Mouse (Mus musculus) lung, embryonic 15.5 days (tissue): ENCODE measurements around the gene Cacna1d. TPM values are rescaled to one million over a fixed set of nuclear protein-coding genes. Genes with fewer than 3 reads are reported as not detected.

Source experiments
- ATAC-seq: fragments of 200-750 bp; cut with Nextera tagmentation; 2 replicates; pipeline ENCODE4 v1.8.0; 2017; ENCODE audit warnings: moderate number of reproducible peaks, borderline replicate concordance; ENCODE audit not compliant: low FRiP score, low TSS enrichment; ENCODE audit errors: extremely low read depth
- H3K27ac ChIP-seq: fragments of 300-500 bp; sonication (generic); 2 replicates; pipeline ENCODE4 v1.5.1; 2015; ENCODE audit warnings: moderate library complexity, mild to moderate bottlenecking, inconsistent platforms
- H3K27me3 ChIP-seq: fragments of 300-500 bp; sonication (generic); 2 replicates; pipeline ENCODE4 v1.6.1; 2015; ENCODE audit warnings: inconsistent platforms
- H3K36me3 ChIP-seq: fragments of 300-500 bp; sonication (generic); 2 replicates; pipeline ENCODE4 v1.6.1; 2015; ENCODE audit warnings: inconsistent platforms
- H3K4me1 ChIP-seq: fragments of 300-500 bp; sonication (generic); 2 replicates; pipeline ENCODE4 v1.6.1; 2015; ENCODE audit warnings: inconsistent platforms
- H3K4me2 ChIP-seq: fragments of 300-500 bp; sonication (generic); 2 replicates; pipeline ENCODE4 v1.6.1; 2015; ENCODE audit warnings: inconsistent platforms, mild to moderate bottlenecking, moderate library complexity
- H3K4me3 ChIP-seq: fragments of 300-500 bp; sonication (generic); 2 replicates; pipeline ENCODE4 v1.5.1; 2015; ENCODE audit warnings: mild to moderate bottlenecking, inconsistent platforms
- H3K9ac ChIP-seq: fragments of 300-500 bp; sonication (generic); 2 replicates; pipeline ENCODE4 v1.6.1; 2015; ENCODE audit warnings: inconsistent platforms
- H3K9me3 ChIP-seq: fragments of 300-500 bp; sonication (generic); 2 replicates; pipeline ENCODE4 v1.6.1; 2016; ENCODE audit warnings: inconsistent platforms
- WGBS: fragments of 180-500 bp; shearing (Covaris S2); methylation state at CpG from one replicate; pipeline ENCODE4 v1.1.7; 2015; 5-methylcytosine and 5-hydroxymethylcytosine counted together
- polyA plus RNA-seq: library from polyadenylated mRNA; unstranded; fragments of >200 nt; fragmentation: Nextera tagmentation; extraction: Ambion mirVana; gene quantifications from 2 replicates; pipeline ENCODE4 v1.2.1, GENCODE M21; 2015

Cacna1d gene
- polyA plus RNA-seq, 1 experiment from 2014 or later = 8.9 TPM

DNA sequence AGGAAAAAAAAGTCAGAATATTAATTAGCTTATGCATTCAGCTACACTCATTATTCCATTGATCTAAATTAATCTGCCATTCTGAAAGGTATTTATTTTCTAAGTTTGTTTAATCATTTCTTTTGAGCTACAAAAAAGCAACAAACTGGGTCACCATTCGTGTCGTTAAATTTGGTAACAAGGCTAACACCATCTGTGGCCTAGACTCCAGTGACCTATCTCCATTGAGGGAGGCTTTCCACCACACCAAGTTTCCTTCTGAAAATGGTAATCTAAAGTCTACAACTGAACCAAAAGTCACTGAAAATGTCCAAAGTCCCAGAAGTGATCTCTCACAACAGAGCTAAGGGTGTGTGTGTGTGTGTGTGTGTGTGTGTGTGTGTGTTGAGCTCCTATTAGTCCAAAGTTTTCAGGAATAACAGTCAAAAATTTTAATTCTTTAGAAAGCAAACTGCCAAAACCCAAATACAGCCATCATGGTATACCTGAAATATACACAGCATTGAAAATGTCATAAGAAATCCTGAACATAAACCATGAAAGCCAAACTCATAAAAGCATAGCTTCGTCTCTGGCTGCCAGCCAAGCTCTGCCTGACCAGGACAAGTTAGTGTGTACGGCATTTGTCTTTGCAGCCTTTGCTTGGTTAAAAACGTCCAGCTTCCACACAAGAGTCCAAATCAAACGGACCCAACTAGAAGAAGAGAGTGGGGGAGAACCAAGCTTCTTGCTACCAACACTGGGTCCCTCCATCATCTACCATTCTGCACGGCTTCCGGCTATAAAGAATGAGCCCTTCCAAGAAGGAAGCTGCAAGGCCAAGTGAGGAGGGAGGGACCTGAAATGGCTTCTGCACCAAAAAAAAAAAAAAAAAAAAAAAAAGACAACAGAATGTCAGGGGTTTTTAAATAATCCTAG is 146.0 kb downstream of the Cacna1d start:
- Histone ChIP-seq H3K4me3 (no peak overlapping the region), H3K27ac (no peak overlapping the region), H3K4me2 (no peak overlapping the region), H3K9me3 (no peaks in the 10 kb centered on the region), H3K9ac (no peak overlapping the region), H3K27me3 (no peaks in the 10 kb centered on the region), H3K4me1 (peaks cover 8% of the 10 kb centered on the region; the same call in 1 of the 2 replicates), H3K36me3 (no peaks in the 10 kb centered on the region)
- no peak for ATAC-seq
- 41% methylated on average over 8 of the region's 8 CpGs for WGBS

DNA sequence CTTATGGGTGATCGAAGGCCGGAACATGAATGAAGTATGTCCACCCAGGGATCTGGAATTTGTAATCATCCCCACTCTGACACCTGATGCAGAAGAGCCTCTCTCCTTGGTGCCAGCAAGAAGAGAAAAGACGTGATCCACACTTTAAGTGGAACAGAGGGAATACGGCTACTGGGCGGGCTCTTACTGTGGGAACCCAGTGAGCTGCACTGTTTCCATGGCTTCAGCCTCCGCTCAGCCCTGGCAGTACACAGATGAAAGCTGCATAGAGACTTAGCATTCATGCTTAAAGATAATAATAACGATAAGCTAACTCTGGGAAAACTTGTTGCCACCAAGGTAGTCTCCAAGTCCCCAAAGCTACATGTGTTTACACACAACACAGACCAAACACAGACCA is 147.5 kb downstream of the Cacna1d start:
- Histone ChIP-seq H3K4me2 (no peak overlapping the region), H3K4me3 (no peak overlapping the region), H3K9ac (no peak overlapping the region), H3K4me1 (peaks cover 8% of the 10 kb centered on the region; the same call in 1 of the 2 replicates), H3K27ac (no peak overlapping the region), H3K27me3 (no peaks in the 10 kb centered on the region), H3K36me3 (no peaks in the 10 kb centered on the region), H3K9me3 (no peaks in the 10 kb centered on the region)
- 87% methylated on average over 7 of the region's 7 CpGs for WGBS
- ATAC-seq = no peak

DNA sequence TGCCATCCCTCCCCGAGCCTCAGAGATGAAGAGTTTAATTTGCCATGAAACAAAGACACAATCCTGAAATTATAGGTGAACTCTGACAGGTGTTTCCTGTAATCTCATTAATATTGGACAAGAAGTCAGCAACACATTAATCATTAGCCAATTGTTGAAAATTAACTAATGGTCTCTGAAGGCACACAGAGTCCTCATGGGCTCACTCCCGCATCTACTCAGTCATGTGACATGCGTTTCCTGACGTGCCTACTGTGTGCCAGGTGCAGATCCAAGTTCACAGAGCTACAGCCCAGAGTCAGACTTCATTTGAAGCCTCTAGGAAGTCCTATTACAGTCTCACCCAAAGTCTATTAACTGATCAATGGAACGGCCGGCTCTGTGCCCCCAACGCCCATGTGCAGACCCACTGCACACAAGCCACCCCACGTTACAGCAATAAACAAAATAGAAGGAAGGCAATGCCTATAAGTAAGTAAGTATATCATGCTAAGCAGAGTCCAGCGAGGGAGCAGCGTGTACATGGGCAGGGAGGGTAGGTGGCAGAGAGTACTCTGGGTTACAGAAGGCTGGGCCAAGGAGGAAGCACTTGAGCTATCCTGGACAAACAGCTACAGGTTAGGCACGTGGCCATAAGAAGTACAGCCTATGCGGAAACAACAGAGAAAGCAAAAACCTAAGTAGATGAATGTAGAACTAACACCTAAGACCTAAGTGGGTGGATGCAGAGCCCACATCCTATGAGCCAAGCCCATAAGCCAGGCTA is 149.2 kb downstream of the Cacna1d start:
- no peaks in the 10 kb centered on the region for H3K36me3 ChIP-seq
- no peak overlapping the region for H3K4me3 ChIP-seq
- no peak overlapping the region for H3K4me2 ChIP-seq
- no peak overlapping the region for H3K27ac ChIP-seq
- peaks cover 8% of the 10 kb centered on the region; the same call in 1 of the 2 replicates for H3K4me1 ChIP-seq
- no peaks in the 10 kb centered on the region for H3K9me3 ChIP-seq
- H3K9ac ChIP-seq = no peak overlapping the region
- H3K27me3 ChIP-seq = no peaks in the 10 kb centered on the region
- 73% methylated on average over 12 of the region's 12 CpGs for WGBS
- ATAC-seq = no peak

DNA sequence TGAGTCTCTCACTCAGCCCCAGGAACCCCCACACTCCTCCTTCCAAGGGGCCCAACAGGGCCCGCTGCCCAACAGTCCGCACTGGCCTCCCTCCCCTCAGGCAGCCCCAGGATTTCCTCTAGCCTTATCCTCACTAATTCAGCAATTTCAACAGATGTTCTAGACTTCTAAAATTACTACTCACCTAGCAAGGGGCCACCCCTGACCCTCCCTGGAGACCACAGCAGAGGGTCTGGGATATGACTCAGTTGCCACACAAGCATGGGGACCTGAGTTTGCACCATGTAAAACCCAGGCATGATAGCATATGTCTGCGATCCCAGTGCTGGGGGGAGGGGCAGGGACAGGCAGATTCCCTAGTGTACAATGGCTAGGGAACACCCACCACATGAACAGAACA is 151.1 kb downstream of the Cacna1d start:
- no peaks in the 10 kb centered on the region for H3K27me3 ChIP-seq
- H3K9ac ChIP-seq = no peak overlapping the region
- H3K27ac ChIP-seq = no peak overlapping the region
- ATAC-seq = peak; percentile 35; the same call in 1 of the 2 replicates
- no peak overlapping the region for H3K4me2 ChIP-seq
- no peak overlapping the region for H3K4me3 ChIP-seq
- no peaks in the 10 kb centered on the region for H3K36me3 ChIP-seq
- peaks cover 1% of the 10 kb centered on the region; the same call in 1 of the 2 replicates for H3K4me1 ChIP-seq
- no peaks in the 10 kb centered on the region for H3K9me3 ChIP-seq
- 58% methylated on average over 3 of the region's 3 CpGs for WGBS

DNA sequence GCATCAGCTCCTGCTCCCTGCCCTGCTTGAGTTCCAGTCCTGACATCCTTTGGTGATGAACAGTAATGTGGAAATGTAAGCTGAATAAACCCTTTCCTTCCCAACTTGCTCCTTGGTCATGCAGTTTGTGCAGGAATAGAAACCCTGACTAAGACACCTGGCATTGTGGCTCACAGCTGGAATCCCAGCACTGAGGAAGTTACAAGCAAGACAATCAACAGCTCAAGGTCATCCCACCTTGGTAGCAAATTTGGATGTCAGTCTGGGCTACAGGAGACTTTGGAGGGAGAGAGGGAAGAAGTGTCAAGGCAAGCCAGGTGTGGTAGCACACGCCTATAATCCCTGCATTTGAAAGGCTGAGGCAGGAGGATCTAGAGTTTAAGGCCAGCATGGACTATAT is 159.4 kb downstream of the Cacna1d start:
- 76% methylated on average over 1 of the region's 1 CpGs for WGBS
- Histone ChIP-seq H3K4me2 (no peak overlapping the region), H3K4me3 (no peak overlapping the region), H3K4me1 (peaks cover 14% of the 10 kb centered on the region), H3K9me3 (no peaks in the 10 kb centered on the region), H3K36me3 (no peaks in the 10 kb centered on the region), H3K27me3 (no peaks in the 10 kb centered on the region), H3K27ac (0 out of 2 replicates have a peak overlapping the region, but pooled peaks have one; percentile 11), H3K9ac (no peak overlapping the region)
- no peak for ATAC-seq

DNA sequence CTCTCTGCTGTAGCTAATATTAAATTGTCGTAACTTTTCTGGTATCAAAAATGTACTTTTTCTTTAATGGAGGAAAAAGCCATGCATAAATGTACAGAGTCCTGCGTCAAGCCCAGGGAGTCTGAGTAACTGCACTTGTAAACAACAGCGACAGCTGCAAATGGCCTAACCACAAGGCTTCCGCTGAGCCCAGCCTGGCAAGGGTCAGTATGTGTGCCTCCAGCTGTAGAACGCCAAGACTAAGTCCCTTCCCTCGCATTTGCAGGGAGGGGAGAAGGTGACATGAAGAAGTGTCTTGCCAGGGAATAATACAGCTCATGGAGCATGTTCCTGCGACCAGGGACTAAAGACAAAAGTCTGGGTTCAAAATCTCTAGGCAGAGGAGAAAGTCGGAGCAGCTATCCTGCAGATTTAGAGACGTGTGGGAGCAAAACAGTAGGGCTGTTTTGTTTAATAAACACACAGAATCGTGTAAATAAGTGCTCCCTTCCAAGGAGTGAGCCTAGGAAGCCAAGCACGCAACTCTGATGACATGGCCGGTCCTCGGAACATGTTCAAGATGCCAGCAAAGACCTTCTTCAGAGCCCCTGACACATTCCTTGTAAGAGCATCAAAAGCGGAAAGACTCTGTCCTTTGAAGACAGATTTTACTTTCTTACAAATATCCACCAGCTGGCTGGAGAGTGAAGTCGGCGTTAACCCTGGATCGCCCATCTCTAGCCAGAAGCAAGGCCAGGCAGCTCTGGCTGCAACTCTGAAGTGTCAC is 160.7 kb downstream of the Cacna1d start:
- 43% methylated on average over 17 of the region's 17 CpGs for WGBS
- Histone ChIP-seq H3K27ac (peak overlapping the region; percentile 70), H3K27me3 (no peaks in the 10 kb centered on the region)

DNA sequence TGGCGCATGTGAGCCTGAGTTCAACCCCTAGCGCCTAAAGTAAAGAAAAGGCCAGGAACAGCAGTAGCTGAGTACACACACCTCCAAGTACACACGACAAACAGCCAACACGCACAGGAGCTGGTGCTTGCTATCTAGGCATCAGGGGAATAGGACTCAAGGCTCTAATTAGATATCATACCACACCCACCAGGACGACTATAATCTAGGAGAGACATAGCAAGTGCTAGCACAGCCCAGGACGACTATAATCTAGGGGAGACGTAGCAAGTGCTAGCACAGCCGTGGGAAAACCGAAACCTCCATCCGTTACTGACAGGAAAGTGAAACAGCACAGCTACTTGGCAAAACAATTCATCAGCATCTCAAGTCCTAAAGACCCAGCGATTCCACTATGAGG is 162.1 kb downstream of the Cacna1d start:
- Histone ChIP-seq H3K9me3 (no peaks in the 10 kb centered on the region), H3K27me3 (no peaks in the 10 kb centered on the region), H3K4me3 (no peak overlapping the region), H3K4me2 (no peak overlapping the region), H3K27ac (no peak overlapping the region), H3K36me3 (no peaks in the 10 kb centered on the region), H3K9ac (no peak overlapping the region), H3K4me1 (peaks cover 30% of the 10 kb centered on the region)
- 60% methylated on average over 11 of the region's 11 CpGs for WGBS
- no peak for ATAC-seq

More for the DNA sequence above, 160.7 kb downstream of the Cacna1d start:
- peaks cover 26% of the 10 kb centered on the region for H3K4me1 ChIP-seq
- no peak overlapping the region for H3K4me2 ChIP-seq
- ATAC-seq = peak; percentile 79; the same call in 1 of the 2 replicates
- no peaks in the 10 kb centered on the region for H3K36me3 ChIP-seq
- H3K9me3 ChIP-seq = no peaks in the 10 kb centered on the region
- no peak overlapping the region for H3K4me3 ChIP-seq
- no peak overlapping the region for H3K9ac ChIP-seq

DNA sequence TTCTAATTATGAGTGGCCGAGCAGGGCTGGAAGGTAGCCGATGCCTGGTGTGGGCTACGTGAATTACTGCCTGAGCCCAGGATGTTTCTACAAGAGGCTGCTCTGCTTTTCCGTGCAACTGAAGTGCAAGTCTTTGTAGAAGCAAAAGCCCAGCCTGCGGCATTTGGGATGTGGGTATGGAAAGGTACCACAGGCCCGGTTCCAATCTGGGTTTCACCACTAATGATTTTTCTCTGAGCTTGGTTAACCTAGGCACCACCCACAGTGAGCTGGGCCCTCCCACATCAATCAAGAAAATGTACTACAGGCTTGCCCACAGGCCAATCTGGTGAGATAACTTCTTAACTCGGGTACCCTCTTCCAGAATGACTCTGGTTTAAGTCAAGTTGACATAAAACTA is 163.8 kb downstream of the Cacna1d start:
- no peak overlapping the region for H3K4me3 ChIP-seq
- no peak for ATAC-seq
- peaks cover 30% of the 10 kb centered on the region for H3K4me1 ChIP-seq
- H3K9ac ChIP-seq = no peak overlapping the region
- 58% methylated on average over 7 of the region's 7 CpGs for WGBS
- H3K27me3 ChIP-seq = no peaks in the 10 kb centered on the region
- H3K27ac ChIP-seq = no peak overlapping the region
- H3K4me2 ChIP-seq = no peak overlapping the region
- H3K36me3 ChIP-seq = no peaks in the 10 kb centered on the region
- no peaks in the 10 kb centered on the region for H3K9me3 ChIP-seq

DNA sequence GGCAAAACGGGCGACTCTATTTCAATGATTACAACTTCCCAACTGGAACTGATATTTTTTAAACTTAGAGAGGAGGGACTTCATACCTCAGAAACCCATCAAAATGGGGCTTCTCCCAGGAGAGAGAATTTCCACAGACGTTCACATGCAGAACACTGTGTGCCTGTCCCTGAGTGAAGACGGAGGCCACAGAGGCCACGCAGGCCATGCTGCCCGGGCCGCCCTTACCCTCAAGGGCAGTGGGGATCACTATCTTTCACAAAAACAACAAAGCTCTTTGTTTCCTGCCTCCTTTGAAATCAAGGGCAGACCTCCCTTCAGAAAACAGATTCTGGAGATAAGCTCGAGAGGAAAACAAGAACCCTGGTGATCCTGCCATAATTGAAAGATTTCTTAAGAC is 164.2 kb downstream of the Cacna1d start:
- Histone ChIP-seq H3K4me1 (peaks cover 30% of the 10 kb centered on the region), H3K4me2 (no peak overlapping the region), H3K9ac (no peak overlapping the region), H3K27me3 (no peaks in the 10 kb centered on the region), H3K9me3 (no peaks in the 10 kb centered on the region), H3K27ac (0 out of 2 replicates have a peak overlapping the region, but pooled peaks have one; percentile 1), H3K36me3 (no peaks in the 10 kb centered on the region), H3K4me3 (no peak overlapping the region)
- ATAC-seq = no peak
- 40% methylated on average over 8 of the region's 8 CpGs for WGBS

DNA sequence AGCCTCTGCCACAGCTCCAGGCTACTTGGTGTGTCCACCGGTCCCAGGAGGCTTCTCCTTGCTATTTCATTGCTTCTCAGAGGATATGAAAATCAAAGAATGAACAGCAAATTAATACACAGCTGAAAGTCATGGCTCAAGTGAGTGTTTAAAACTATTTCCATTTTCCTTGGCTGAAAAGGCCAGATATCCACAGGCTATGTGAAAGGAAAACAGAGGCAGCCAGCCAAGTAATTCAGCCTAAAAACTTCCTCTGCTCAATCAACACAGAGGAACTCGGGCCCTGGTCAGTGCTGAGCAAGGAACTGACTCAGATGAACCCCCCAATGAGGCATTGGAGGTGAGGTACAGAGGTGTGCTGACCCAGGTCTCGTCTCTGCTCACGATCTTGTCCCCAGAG is 165.0 kb downstream of the Cacna1d start:
- Histone ChIP-seq H3K27ac (peak overlapping the region; percentile 60; the same call in 1 of the 2 replicates), H3K4me2 (no peak overlapping the region), H3K27me3 (no peaks in the 10 kb centered on the region), H3K36me3 (no peaks in the 10 kb centered on the region), H3K4me3 (no peak overlapping the region), H3K9me3 (no peaks in the 10 kb centered on the region), H3K9ac (no peak overlapping the region), H3K4me1 (peaks cover 24% of the 10 kb centered on the region)
- 46% methylated on average over 4 of the region's 4 CpGs for WGBS
- ATAC-seq = peak; percentile 25; the same call in 1 of the 2 replicates

DNA sequence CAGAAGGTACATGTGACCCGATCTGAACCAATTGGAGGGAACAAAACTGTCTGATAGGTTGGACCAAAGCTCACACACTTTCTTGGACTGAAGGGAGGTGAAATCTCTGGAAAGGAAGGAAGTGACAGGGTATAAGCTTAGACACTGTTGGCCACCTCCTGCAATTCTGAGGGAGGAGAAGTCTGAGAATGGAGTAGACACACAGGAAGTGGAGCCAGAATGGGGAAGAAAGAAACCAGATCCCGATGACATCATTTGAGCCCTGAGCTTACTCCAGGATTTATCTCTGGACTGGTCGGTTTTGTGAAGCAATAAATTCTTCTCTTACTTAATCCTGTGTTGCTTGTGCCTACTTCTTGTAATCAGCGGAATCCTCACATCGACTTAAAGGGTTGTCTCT is 166.3 kb downstream of the Cacna1d start:
- H3K9me3 ChIP-seq = no peaks in the 10 kb centered on the region
- no peak for ATAC-seq
- no peaks in the 10 kb centered on the region for H3K27me3 ChIP-seq
- H3K4me2 ChIP-seq = no peak overlapping the region
- H3K4me3 ChIP-seq = no peak overlapping the region
- H3K4me1 ChIP-seq = peaks cover 17% of the 10 kb centered on the region
- no peak overlapping the region for H3K27ac ChIP-seq
- no peak overlapping the region for H3K9ac ChIP-seq
- no peaks in the 10 kb centered on the region for H3K36me3 ChIP-seq
- 81% methylated on average over 5 of the region's 5 CpGs for WGBS
